Mouse (Mus musculus): ENCODE results near the gene Samd4.
A peak's percentile ranks its signal among the peaks of the same experiment; 100 is the strongest.

The Samd4 gene

GRCm38 (mm10) chr14:46955109-46955508, 72.5 kb downstream of the Samd4 start:
- no peak for DNase-seq (ENCODE audit: low spot score in 2 of 2)

- no peak for DNase-seq (ENCODE audit: low spot score in 2 of 2)
These were observed 73.0 kb downstream of the Samd4 start for GRCm38 (mm10) chr14:46955574-46956043.

- DNase-seq (ENCODE audit: low spot score in 2 of 2), result no peak
These were observed 73.5 kb downstream of the Samd4 start for GRCm38 (mm10) chr14:46956121-46956520.

- no peak for DNase-seq (ENCODE audit: low spot score in 2 of 2)
These were observed 76.6 kb downstream of the Samd4 start for GRCm38 (mm10) chr14:46959166-46959721.

- DNase-seq (ENCODE audit: low spot score in 2 of 2), result no peak
These were observed 77.2 kb downstream of the Samd4 start for GRCm38 (mm10) chr14:46959831-46960230.

- DNase-seq (ENCODE audit: low spot score in 2 of 2), result no peak
These were observed 80.2 kb downstream of the Samd4 start for GRCm38 (mm10) chr14:46962832-46963231.

GRCm38 (mm10) chr14:46964074-46964872, 81.6 kb downstream of the Samd4 start:
- no peak for DNase-seq (ENCODE audit: low spot score in 2 of 2)

- DNase-seq (ENCODE audit: low spot score in 2 of 2), result no peak
These were observed 83.6 kb downstream of the Samd4 start for GRCm38 (mm10) chr14:46966206-46966605.

GRCm38 (mm10) chr14:46968046-46968445, 85.4 kb downstream of the Samd4 start:
- DNase-seq (ENCODE audit: low spot score in 2 of 2), result no peak

- DNase-seq (ENCODE audit: low spot score in 2 of 2), result peak; percentile 55
These were observed 88.0 kb downstream of the Samd4 start for GRCm38 (mm10) chr14:46970673-46971072.

- DNase-seq (ENCODE audit: low spot score in 2 of 2), result no peak
These were observed 89.1 kb downstream of the Samd4 start for GRCm38 (mm10) chr14:46971802-46972201.

GRCm38 (mm10) chr14:46974874-46975273, 92.2 kb downstream of the Samd4 start:
- DNase-seq (ENCODE audit: low spot score in 2 of 2), result no peak

- no peak for DNase-seq (ENCODE audit: low spot score in 2 of 2)
These were observed 93.3 kb downstream of the Samd4 start for GRCm38 (mm10) chr14:46975969-46976368.

- no peak for DNase-seq (ENCODE audit: low spot score in 2 of 2)
These were observed 94.1 kb downstream of the Samd4 start for GRCm38 (mm10) chr14:46976712-46977111.

GRCm38 (mm10) chr14:46977660-46978059, 95.0 kb downstream of the Samd4 start:
- DNase-seq (ENCODE audit: low spot score in 2 of 2), result no peak

- DNase-seq (ENCODE audit: low spot score in 2 of 2), result no peak
These were observed 96.5 kb downstream of the Samd4 start for GRCm38 (mm10) chr14:46979172-46979571.

GRCm38 (mm10) chr14:46980736-46981438, 98.2 kb downstream of the Samd4 start:
- peak; percentile 56 to 60 for DNase-seq (ENCODE audit: low spot score in 2 of 2)

- DNase-seq (ENCODE audit: low spot score in 2 of 2), result no peak
These were observed 99.5 kb downstream of the Samd4 start for GRCm38 (mm10) chr14:46982106-46982505.

GRCm38 (mm10) chr14:46984542-46985125, 102.0 kb downstream of the Samd4 start:
- no peak for DNase-seq (ENCODE audit: low spot score in 2 of 2)

GRCm38 (mm10) chr14:46989694-46990093, 107.0 kb downstream of the Samd4 start:
- DNase-seq (ENCODE audit: low spot score in 2 of 2), result no peak

GRCm38 (mm10) chr14:46990450-46990849, 107.8 kb downstream of the Samd4 start:
- no peak for DNase-seq (ENCODE audit: low spot score in 2 of 2)

GRCm38 (mm10) chr14:46994704-46995103, 112.0 kb downstream of the Samd4 start:
- no peak for DNase-seq (ENCODE audit: low spot score in 2 of 2)
